Mouse (Mus musculus): Measurements from ENCODE around the gene Bms1. TPM values are rescaled to one million over a fixed set of nuclear protein-coding genes. Genes with fewer than 3 reads are reported as not detected.

Gene Bms1
- 35.7 and 40.8 TPM in 2 replicates for polyA plus RNA-seq (2015; fragmentation: Nextera tagmentation; extraction: Ambion mirVana)

GRCm38 (mm10) chr6:118419050-118419920, at the start of gene Bms1:
Gene Bms1 (minus strand): TSS chr6:118419474.
- H3K27ac ChIP-seq = peak within 1 kb of the TSS; percentile 68
- H3K36me3 ChIP-seq = peaks cover 30% of the 10 kb centered on the region
- H3K9me3 ChIP-seq = no peaks in the 10 kb centered on the region
- peaks cover 11% of the 10 kb centered on the region for H3K4me1 ChIP-seq
- peak within 1 kb of the TSS; percentile 69 for H3K4me2 ChIP-seq
- no peaks in the 10 kb centered on the region for H3K27me3 ChIP-seq
- peak within 1 kb of the TSS; percentile 93 for H3K9ac ChIP-seq
- H3K4me3 ChIP-seq = peak within 1 kb of the TSS; percentile 87
- under 1% methylated on average over 67 of the region's 67 CpGs for WGBS
- ATAC-seq (ENCODE audit: insufficient number of reproducible peaks, insufficient read depth, low FRiP score, low TSS enrichment, low read depth) = peak; percentile 94

- Histone ChIP-seq H3K4me3 (no peak overlapping the region), H3K4me1 (no peaks in the 10 kb centered on the region), H3K36me3 (peaks cover 55% of the 10 kb centered on the region), H3K27me3 (no peaks in the 10 kb centered on the region), H3K9me3 (no peaks in the 10 kb centered on the region), H3K9ac (no peak overlapping the region), H3K27ac (no peak overlapping the region), H3K4me2 (no peak overlapping the region)
- 81% methylated on average over 15 of the region's 15 CpGs for WGBS
- no peak for ATAC-seq (ENCODE audit: insufficient number of reproducible peaks, insufficient read depth, low FRiP score, low TSS enrichment, low read depth)
These were observed 42.9 kb upstream of the Bms1 start for GRCm38 (mm10) chr6:118462069-118462705.

GRCm38 (mm10) chr6:118457726-118458125, 38.5 kb upstream of the Bms1 start:
- no peaks in the 10 kb centered on the region for H3K27me3 ChIP-seq
- H3K9ac ChIP-seq = no peak overlapping the region
- ATAC-seq (ENCODE audit: insufficient number of reproducible peaks, insufficient read depth, low FRiP score, low TSS enrichment, low read depth) = no peak

GRCm38 (mm10) chr6:118455042-118455631, 35.9 kb upstream of the Bms1 start, which contains the start of gene Zfp248:
Gene Zfp248 (minus strand): TSS chr6:118455528.
- peak within 1 kb of the TSS; percentile 76 for H3K4me2 ChIP-seq

More at GRCm38 (mm10) chr6:118457726-118458125, 38.5 kb upstream of the Bms1 start:
- Histone ChIP-seq H3K4me2 (no peak overlapping the region), H3K36me3 (peaks cover 20% of the 10 kb centered on the region), H3K9me3 (no peaks in the 10 kb centered on the region), H3K4me3 (no peak overlapping the region), H3K27ac (no peak overlapping the region), H3K4me1 (peaks cover 13% of the 10 kb centered on the region)
- 94% methylated on average over 1 of the region's 1 CpGs for WGBS

GRCm38 (mm10) chr6:118454452-118454851, 35.2 kb upstream of the Bms1 start:
- no peak for ATAC-seq (ENCODE audit: insufficient number of reproducible peaks, insufficient read depth, low FRiP score, low TSS enrichment, low read depth)
- WGBS = 27% methylated on average over 8 of the region's 8 CpGs
- Histone ChIP-seq H3K4me3 (peak overlapping the region; percentile 76), H3K9me3 (no peaks in the 10 kb centered on the region), H3K27ac (peak overlapping the region; percentile 98), H3K27me3 (no peaks in the 10 kb centered on the region), H3K4me1 (peaks cover 13% of the 10 kb centered on the region), H3K4me2 (peak overlapping the region; percentile 76), H3K36me3 (peaks cover 18% of the 10 kb centered on the region), H3K9ac (peak overlapping the region; percentile 93)

More at GRCm38 (mm10) chr6:118455042-118455631, 35.9 kb upstream of the Bms1 start, which contains the start of gene Zfp248:
- no peaks in the 10 kb centered on the region for H3K9me3 ChIP-seq
- peaks cover 13% of the 10 kb centered on the region for H3K4me1 ChIP-seq
- peak within 1 kb of the TSS; percentile 76 for H3K4me3 ChIP-seq
- WGBS = under 1% methylated on average over 43 of the region's 43 CpGs
- H3K27ac ChIP-seq = peak within 1 kb of the TSS; percentile 98
- peaks cover 18% of the 10 kb centered on the region for H3K36me3 ChIP-seq
- peak within 1 kb of the TSS; percentile 93 for H3K9ac ChIP-seq
- H3K27me3 ChIP-seq = no peaks in the 10 kb centered on the region
- ATAC-seq (ENCODE audit: insufficient number of reproducible peaks, insufficient read depth, low FRiP score, low TSS enrichment, low read depth) = peak; percentile 94

- no peak overlapping the region for H3K27ac ChIP-seq
- peaks cover 8% of the 10 kb centered on the region; the same call in 1 of the 2 replicates for H3K9me3 ChIP-seq
- H3K4me1 ChIP-seq = no peaks in the 10 kb centered on the region
- no peak overlapping the region for H3K4me2 ChIP-seq
- no peak overlapping the region for H3K4me3 ChIP-seq
- no peaks in the 10 kb centered on the region for H3K27me3 ChIP-seq
- no peak for ATAC-seq (ENCODE audit: insufficient number of reproducible peaks, insufficient read depth, low FRiP score, low TSS enrichment, low read depth)
- no peak overlapping the region for H3K9ac ChIP-seq
- WGBS = 80% methylated on average over 4 of the region's 4 CpGs
- H3K36me3 ChIP-seq = peaks cover 60% of the 10 kb centered on the region
These were observed 12.2 kb upstream of the Bms1 start for GRCm38 (mm10) chr6:118431502-118431901.

- Histone ChIP-seq H3K9me3 (peaks cover 8% of the 10 kb centered on the region; the same call in 1 of the 2 replicates), H3K9ac (no peak overlapping the region), H3K36me3 (peaks cover 45% of the 10 kb centered on the region), H3K27me3 (no peaks in the 10 kb centered on the region), H3K4me2 (no peak overlapping the region), H3K4me1 (no peaks in the 10 kb centered on the region), H3K27ac (no peak overlapping the region), H3K4me3 (no peak overlapping the region)
- ATAC-seq (ENCODE audit: insufficient number of reproducible peaks, insufficient read depth, low FRiP score, low TSS enrichment, low read depth) = no peak
- WGBS = 97% methylated on average over 1 of the region's 1 CpGs
These were observed 7.4 kb upstream of the Bms1 start for GRCm38 (mm10) chr6:118426666-118427065.

GRCm38 (mm10) chr6:118410428-118410827, 8.8 kb downstream of the Bms1 start:
- Histone ChIP-seq H3K27me3 (no peaks in the 10 kb centered on the region), H3K4me2 (no peak overlapping the region), H3K4me1 (no peaks in the 10 kb centered on the region), H3K27ac (no peak overlapping the region), H3K4me3 (no peak overlapping the region), H3K36me3 (peaks cover 82% of the 10 kb centered on the region), H3K9ac (no peak overlapping the region), H3K9me3 (no peaks in the 10 kb centered on the region)
- ATAC-seq (ENCODE audit: insufficient number of reproducible peaks, insufficient read depth, low FRiP score, low TSS enrichment, low read depth) = no peak
- 96% methylated on average over 1 of the region's 1 CpGs for WGBS

- H3K9me3 ChIP-seq = no peaks in the 10 kb centered on the region
- no peak overlapping the region for H3K27ac ChIP-seq
- H3K4me1 ChIP-seq = no peaks in the 10 kb centered on the region
- H3K27me3 ChIP-seq = no peaks in the 10 kb centered on the region
- peaks cover 84% of the 10 kb centered on the region for H3K36me3 ChIP-seq
- no peak overlapping the region for H3K4me3 ChIP-seq
- WGBS = 97% methylated on average over 5 of the region's 5 CpGs
- H3K4me2 ChIP-seq = no peak overlapping the region
- no peak overlapping the region for H3K9ac ChIP-seq
- no peak for ATAC-seq (ENCODE audit: insufficient number of reproducible peaks, insufficient read depth, low FRiP score, low TSS enrichment, low read depth)
These were observed 10.8 kb downstream of the Bms1 start for GRCm38 (mm10) chr6:118408510-118408909.

GRCm38 (mm10) chr6:118406421-118406820, 12.9 kb downstream of the Bms1 start:
- peaks cover 82% of the 10 kb centered on the region for H3K36me3 ChIP-seq
- H3K27me3 ChIP-seq = no peaks in the 10 kb centered on the region
- no peak overlapping the region for H3K9ac ChIP-seq
- H3K9me3 ChIP-seq = no peaks in the 10 kb centered on the region
- no peak for ATAC-seq (ENCODE audit: insufficient number of reproducible peaks, insufficient read depth, low FRiP score, low TSS enrichment, low read depth)
- H3K4me1 ChIP-seq = no peaks in the 10 kb centered on the region
- 91% methylated on average over 4 of the region's 4 CpGs for WGBS
- no peak overlapping the region for H3K4me2 ChIP-seq
- H3K4me3 ChIP-seq = no peak overlapping the region
- no peak overlapping the region for H3K27ac ChIP-seq

- Histone ChIP-seq H3K4me1 (no peaks in the 10 kb centered on the region), H3K9ac (no peak overlapping the region), H3K27ac (no peak overlapping the region), H3K4me2 (no peak overlapping the region), H3K9me3 (no peaks in the 10 kb centered on the region), H3K4me3 (no peak overlapping the region), H3K36me3 (peaks cover 77% of the 10 kb centered on the region), H3K27me3 (no peaks in the 10 kb centered on the region)
- ATAC-seq (ENCODE audit: insufficient number of reproducible peaks, insufficient read depth, low FRiP score, low TSS enrichment, low read depth) = no peak
These were observed 28.5 kb downstream of the Bms1 start for GRCm38 (mm10) chr6:118390746-118391145.

All from embryonic facial prominence, embryonic 13.5 days (tissue).